Mouse (Mus musculus): ENCODE data around the gene Adap2. TPM values are rescaled to one million over a fixed set of nuclear protein-coding genes. Genes with fewer than 3 reads are reported as not detected.
A peak's percentile ranks its signal among the peaks of the same experiment; 100 is the strongest.
"Not testable (repeated sequence)": the region's sequence is repeated elsewhere in the genome, so short reads cannot be mapped to it uniquely, and the experiment has no call there.

Adap2 gene
- polyA plus RNA-seq, 2 experiments from 2014 or later = 0.17 TPM; not detected in 1

DNA sequence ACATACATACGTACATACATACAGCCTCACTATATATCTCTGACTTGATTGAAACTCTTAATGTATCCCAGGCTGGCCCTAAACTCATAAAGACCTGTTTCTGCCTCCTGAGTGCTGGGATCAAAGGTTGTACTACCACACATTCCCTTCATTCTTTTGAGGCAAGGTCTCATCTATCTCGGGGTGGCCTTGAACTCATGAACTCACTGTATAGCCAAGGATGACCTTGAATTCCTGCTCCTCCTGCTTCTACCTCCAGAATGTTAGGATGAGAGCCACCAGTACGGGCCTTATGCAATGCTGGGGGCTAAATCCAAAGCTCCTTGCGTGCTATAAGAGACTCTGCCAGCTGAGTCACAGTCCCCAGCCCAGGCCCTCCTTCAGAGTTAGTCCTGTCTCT lies 7.1 kb downstream of the Adap2 start:
- no peak for ATAC-seq

DNA sequence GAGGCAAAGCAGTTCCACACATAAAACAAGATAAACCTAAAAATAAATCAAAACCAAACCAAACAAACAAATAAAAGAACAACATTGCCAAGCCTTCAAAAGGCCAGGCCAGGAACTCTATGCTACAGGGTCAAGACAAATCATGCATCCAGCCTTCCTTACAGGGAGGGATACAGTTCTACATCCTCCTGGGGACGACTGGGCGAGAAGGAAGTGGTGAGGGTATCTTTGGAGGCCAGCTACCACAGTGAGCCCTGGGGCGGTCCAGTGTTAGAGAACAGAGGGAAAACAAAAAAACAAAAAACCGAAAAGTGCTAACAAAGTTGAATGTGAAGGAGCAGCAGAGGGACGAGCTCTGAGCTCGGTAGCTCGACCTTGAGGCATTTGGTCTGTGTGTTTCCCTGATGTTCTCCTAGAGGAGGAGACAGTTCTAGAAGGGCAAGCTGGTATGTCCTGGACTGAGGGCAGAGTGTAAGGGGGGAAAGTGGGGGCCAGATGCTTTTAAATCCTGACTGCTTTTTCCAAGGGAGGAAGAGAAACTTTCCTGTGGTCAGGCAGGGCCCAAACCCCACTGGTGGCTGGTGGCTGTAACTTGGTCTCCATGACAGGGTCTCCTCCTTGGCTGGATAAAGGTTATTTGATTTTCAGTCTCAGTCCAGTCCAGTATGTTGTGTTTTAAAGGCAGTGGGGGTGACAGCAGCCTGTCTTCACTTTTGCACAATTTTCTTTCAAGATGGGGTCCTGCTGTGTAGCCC lies 9.6 kb downstream of the Adap2 start:
- no peak for ATAC-seq

DNA sequence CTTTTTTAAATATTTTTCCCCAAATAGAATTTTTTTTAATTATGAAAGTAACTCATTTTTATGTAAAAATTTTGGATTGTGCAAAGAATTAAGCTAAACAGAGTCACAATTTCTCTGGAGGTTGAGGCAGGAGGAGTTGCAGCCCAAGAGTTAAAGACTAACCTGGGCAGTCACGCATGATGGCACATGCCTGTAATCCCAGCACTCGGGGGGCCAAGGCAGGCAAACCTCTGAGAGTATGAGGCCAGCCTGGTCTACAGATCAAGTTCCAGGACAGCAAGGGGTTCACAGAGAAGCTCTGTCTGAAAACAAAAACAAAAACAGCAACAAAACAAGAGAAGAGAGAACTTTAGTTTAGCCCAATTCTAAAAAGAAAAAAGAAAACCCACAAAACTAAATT lies 10.3 kb downstream of the Adap2 start:
- no peak for ATAC-seq

DNA sequence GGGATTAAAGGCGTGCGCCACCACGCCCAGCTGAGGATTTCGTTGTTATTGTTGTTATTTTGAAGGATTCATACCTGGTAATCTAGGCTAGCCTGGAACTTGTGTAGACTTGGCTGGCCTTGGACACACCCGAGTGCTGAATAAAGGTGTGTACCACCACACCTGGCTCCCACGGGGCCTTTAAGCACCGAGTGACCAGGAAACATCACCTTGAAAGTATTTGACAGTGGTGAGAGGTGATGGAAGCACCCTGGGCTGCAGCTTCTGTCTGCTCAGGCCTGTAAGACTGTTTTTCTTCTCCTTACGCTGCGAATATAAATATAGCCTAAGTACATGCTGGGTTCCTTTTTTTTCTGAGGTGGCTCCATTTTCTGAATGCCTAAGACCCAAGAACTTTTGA lies 14.2 kb downstream of the Adap2 start:
- no peak for ATAC-seq

DNA sequence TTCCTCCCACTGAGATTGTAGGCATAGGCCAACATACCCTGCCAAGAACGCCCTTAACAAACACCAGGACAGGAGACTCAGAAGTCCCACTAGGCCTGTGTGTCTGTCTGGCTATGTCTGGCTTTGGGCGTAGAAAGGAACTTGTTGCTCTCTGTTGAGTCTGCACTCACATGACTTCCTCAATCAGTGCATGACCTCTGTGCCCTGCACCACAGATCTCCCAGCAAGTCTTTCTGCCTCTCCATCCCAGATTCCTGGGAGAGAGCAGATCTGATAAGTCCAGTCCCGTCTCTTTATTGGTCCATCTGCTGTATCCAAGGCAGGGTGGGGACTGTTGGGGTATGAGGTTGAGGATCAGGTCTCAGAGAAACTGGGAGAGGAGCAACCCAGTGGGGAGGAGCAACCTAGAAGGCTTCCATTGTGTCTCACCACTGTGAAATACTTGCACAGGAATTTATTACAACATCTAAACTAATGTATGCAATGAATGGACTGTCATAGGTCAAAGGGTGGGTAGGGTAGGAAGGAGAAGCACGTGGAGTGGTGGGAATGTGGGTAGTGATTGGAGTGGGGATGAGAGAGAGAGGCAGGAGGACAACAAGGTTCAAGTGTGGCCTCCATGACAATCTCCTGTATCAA lies 14.8 kb downstream of the Adap2 start:
- ATAC-seq = no peak

DNA sequence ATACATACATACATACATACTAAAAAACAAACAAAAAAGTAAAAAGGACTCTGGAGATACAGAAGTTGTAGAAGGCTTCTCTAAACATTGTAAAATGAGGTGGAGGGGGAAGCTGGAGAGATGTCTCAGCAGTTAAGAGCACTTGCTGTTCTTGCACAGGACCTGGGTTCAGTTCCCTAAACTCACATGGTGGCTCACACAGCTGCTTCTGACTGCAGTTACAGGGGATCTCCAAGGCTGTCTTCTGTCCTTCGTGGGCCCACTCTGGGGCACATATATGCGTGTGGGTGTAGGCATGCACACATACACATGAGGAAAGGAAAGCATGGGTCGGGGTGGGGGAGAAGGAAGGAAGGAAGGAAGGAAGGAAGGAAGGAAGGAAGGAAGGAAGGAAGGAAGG lies 15.7 kb downstream of the Adap2 start:
- no peak for ATAC-seq

DNA sequence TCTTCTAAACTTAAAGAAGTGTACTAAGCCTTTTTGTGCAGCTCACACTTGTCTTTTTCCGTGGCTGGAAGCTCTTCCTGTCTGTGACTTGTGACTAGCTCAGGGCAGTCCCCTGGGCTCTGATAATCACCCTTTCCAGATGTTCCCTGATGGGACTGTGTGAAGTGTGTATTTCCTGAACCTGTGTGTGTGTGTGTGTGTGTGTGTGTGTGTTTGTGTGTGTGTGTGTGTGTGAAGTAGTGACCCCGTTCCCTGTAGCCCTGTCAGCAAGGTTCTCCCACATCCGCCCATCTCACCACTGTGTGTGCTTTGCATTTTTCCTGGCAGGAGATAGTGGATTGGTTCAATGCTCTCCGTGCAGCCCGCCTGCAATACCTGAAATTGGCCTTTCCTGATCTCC lies 16.4 kb downstream of the Adap2 start:
- no peak for ATAC-seq

DNA sequence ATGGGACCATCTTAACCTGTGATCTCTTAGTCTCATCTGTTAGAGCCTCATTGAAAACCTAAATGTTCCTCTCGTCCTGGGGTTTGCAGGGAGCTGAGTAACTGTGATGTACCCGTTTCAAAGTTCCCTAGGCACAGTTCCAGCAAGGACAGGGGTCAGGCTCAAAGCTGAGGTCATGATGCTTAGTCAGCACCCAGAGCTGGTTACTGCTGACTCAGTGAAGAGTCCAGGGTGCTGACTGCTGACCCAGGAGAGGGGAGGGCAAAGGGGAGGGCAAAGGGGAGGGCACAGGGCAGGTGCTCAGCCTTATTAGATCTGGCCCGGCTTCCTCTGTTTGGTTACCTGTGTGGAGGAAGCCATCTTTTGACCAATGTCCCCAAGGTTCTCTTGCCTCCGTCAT lies 18.0 kb downstream of the Adap2 start:
- no peak for ATAC-seq

DNA sequence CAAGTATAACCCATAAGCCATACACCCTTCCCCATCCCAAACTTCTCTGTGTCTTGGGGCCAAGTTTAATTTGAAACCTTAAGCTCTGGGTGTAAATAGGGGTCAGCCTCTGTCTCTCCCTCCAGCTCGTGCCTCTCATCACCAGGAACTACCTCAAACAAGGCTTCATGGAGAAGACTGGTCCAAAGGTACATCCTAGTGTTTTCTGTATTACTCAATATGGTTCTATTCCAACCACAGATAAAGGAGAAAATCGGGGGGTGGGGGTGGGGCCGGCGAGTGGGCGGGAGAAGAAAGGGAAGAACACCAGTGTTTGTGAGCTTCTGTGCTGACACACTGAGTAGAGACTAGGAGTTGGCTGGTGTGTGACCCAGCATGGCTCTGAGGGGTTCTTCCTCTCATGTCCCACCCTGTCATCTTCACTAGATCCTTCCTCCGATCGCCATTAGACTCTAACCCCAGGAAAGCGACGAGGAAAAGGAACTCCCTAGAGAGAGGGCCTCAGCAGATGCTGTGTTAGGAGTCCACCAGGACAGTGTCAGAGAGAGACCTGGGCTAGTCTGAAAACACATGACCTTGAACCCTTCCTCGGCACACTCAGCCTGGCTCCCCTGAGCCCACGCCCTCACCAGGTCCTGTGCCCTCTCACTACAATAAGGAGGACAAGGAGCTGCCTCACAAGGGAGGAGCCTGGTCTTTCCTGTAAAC lies 20.2 kb downstream of the Adap2 start:
- ATAC-seq = no peak

DNA sequence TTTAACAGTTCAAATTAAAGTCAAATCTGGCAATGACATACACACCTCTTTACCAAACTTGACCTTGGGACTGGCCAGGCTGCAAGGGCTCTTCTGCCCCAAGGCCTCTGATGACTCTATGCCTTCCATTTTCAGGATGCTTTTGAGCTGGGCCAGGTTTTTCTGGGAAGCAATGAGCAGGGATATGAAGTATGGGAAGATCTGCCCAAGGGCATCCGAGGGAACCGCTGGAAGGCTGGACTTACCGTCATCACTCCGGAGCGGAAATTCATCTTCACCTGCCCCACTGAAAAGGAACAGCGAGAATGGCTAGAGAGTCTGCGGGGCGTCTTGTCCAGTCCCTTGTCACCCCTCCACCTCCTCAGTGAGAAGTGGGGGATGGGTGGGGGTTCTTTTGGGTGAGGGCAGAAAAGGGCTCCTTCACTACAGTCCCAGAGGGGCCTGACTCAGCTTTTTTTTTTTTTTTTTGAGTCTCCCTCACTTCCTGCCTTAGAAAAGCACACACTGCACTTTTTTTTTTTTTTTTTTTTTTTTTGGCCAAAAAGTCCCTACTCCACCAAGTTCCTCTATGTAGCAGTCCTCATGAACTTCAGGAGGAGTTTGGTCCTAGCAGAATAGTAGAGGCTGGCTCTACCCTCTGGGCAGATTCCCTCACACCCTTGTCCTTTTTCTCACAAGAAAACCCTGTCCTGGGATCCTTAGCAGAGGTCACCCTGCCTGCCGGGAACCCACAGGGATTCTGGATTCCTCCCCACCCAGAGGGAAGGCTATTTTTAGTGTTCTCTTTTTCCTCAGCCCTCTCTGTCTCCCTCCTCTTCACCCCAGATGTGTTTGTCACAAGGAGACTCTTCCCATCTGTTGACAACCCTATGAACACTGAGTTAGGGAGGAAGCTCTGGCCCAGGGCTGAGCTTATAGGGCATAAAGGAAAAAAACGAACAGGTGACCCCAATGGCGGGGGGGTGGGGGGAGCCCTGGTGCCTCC lies 23.3 kb downstream of the Adap2 start:
- no peak for ATAC-seq

DNA sequence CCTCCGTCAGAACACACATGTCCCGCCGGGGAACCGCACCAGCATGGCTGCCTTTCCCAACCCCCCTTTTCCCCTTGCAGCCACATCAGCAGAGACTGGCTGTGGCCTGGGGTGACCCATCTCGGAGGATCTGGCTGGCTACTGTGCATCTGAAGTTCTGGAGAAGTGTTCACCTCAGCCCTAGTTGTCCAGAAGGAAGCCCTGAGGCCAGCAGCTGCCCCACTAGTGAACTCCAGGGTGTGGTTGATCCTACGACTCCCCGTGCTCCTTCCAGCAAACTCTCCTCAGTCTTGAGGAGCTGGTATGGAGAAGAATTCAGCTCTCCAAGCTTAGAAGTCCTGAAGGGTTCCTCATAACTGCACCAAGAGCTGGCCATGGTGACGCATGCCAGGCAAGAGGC lies 24.4 kb downstream of the Adap2 start:
- no peak for ATAC-seq

DNA sequence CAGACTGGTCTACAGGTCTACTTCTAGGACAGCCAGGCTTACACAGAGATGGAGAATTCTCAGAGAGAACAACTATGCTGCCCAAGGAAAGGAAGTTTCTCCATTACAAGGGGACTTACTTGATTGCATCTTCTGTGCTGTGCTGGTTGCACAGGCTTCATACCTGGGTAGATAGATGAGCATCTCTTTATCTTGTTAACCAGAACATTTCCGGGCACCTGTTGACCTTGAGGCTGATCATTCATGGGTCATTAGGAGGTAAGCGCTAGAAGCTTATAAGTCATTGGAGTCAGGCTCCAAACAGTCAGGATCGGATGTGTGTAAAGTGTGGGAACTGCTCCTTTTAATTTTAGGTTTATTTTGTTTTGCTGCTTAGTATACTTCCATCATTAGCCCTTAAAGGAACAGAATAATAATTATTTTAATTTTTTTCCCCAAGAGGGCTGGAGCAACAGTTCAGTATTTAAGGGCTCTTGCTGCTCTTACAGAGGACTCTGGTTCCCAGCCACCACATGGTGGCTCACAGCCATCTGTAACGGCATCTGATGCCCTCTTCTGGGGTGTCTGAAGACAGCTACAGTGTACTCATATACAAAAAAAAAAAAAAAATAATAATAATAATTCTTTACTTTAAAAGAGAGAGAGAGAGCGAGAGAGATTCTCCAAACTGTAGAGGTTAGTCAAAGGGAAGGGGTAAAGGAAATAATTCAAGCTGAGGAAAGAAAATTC lies 27.3 kb downstream of the Adap2 start:
- no peak for ATAC-seq

DNA sequence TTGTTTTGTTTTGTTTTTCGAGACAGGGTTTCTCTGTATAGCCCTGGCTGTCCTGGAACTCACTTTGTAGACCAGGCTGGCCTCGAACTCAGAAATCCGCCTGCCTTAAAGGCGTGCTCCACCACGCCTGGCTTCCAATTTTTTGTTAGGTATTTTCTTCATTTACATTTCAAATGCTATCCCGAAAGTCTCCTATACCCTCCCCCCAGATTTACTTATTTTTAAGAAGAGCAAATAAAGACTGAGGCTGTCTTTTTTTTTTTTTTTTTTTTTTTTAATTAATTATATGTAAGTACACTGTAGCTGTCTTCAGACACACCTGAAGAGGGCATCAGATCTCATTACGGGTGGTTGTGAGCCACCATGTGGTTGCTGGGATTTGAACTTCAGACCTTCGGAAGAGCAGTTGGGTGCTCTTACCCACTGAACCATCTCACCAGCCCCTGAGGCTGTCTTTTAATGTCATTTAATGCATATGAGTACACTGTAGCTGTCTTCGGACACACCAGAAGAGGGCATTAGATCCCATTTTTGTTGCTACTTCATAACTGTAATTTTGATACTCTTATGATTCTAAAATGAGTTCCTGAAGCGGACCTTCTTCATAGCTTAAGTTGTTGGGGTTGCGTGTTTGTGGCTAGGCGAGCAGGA lies 29.3 kb downstream of the Adap2 start:
- peak; percentile 35 for ATAC-seq

DNA sequence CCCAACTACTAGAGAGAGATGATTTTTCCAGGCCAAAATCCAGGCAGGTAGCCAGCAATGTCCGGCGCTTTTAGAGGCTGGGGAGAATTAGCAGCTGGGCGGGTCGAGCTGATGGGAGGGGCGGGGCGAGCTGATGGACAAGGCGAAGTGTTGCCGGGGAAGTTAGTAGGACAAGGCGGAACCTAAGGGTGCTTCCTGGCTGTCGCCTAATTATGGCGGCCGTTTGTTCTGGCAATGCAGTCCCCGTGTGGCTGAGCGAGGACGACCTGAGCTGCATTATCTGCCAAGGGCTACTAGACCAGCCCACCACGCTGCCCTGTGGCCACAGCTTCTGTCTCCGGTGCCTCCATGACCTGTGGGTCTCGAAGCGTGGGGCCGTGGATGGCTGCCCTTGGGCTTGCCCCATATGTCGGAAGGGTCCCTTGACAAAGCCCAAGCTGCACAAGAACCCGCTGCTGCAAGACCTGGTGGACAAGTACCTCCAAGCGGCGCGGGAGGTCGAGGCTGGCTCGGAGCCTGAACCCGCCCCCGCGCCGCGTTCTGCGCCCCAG lies 29.9 kb downstream of the Adap2 start, which contains the start of gene Rnf135:
Gene Rnf135 (plus strand): TSS at position 147 of the 551 bp plus-strand sequence.
- peak; percentile 93 for ATAC-seq

DNA sequence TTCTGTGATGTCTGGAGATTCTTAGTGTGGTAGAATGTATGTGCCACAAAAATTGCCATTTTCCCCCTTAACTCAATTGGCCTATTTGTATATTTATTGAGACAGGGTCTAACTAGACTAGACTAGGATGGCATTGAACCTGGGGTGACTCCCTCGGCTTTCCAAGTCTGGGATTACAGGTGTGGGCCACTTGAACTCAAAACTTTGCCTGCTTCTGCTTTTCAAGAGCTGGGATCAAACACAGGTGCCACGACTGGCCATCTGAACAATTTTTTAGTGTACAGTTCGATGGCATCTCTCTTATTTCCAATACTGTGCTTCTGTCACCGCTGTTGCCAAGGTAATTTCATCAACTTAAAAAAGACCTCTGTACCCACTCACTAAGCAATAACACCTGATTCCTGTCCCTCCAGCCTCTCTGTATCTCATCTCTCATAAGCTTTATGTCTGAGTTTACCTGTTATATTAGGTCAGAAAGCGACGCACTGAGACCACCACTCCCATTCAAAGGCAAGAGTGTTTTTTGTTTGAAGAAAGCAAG lies 30.7 kb downstream of the Adap2 start:
- no peak for ATAC-seq

DNA sequence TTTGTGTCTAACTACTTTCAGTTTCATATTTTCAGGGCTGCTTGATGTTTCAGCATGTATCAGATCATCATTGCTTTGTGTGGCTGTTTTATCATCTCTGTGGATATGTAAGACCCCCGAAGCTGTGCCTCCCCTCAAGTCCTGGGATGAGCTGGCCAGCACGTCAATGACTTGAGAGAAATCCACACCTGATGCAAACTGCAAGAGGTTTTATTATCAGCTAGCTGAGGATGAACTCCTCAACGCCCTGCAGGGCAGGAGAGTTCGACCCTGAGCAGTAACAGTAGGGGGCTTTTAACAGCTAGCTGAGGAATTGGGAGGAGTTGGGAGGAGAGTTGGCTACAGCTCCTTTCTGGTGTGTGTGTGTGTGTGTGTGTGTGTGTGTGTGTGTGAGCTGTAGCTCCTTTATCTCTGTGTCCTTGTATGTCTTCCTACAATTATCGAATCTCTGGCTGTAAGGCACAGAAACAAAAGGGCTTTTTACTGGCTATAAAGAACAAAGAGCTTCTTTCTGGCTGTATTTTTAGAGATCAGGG lies 31.6 kb downstream of the Adap2 start:
- ATAC-seq = not testable (repeated sequence)

DNA sequence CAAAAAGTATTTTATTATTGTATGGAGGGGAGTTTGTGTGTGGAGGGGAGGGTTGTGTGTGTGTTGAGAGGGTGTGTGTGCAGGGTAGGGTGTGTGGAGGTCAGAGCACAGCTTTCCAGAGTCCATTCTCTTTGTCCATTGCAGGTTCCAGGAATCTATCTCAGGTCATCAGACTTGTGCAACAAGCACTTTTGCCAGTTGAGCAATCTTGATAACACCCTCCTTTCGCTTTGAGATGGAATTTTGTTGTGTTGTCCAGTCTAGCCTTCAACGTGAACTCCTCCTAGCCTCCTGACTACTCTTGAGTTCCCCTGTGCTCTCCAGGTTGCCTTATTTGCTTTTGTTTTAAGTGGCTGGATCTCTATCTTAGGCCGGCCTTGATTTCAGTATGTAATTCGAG lies 36.4 kb downstream of the Adap2 start:
- ATAC-seq = no peak

DNA sequence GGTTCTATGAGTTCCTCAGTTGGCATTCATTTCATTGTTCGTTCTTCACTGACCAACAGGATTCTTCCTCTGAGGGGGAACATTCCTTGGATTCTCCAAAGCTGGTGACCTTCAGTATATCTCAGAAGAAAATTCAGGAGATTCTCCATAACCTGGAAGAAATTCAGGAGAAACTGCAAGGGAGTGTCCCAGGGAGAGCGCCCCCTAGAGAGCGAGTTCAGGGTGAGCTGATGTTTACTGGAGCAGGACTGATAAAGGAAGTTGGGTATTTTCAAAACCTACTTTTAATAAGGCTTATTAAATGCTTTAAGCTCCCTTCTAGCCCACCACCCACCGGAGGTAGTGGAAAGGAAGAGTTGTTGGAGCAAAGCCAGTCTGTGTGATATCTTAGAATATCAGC lies 39.9 kb downstream of the Adap2 start:
- no peak for ATAC-seq

DNA sequence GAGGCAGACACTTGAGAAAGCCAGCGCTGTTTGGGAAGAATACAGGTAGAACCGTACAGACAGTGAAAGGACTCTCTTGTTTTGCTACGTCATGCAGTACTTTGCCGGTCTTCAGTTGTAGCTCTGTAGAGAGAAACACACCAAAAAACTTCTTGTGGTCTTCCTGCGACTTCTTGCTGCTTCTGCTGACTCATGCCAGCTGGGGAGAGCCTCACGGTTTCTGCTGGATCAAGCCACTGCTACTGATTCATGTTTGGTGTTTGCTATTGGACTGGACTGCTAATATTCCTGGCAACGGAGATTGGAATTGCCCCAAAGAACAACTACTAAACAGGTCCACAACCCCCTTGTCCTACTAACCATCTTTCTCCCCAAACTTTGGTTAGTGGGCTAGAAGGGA lies 42.4 kb downstream of the Adap2 start:
- ATAC-seq = no peak

DNA sequence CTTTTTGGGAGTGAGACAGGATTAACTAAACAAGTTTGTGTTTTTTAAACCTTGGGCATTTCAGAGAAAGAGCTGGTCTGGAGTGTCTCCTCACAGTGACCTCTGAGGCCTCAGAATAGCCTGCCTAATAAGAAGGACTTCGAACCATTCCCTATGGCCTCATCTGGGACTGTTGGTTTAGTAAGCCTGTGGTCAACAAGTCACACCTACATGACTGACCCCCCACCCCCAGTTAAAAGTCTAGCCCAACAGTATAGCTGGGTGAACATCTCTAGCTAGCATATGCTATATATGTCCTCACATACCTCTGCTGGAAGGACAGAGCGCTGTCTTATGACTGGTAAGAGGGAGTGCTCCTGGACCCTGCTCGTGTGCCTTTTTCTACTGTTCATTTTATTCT lies 45.4 kb downstream of the Adap2 start:
- ATAC-seq = no peak
